Mouse (Mus musculus): ENCODE data around the gene Dnah7a.
"Not testable (repeated sequence)": the region's sequence is repeated elsewhere in the genome, so short reads cannot be mapped to it uniquely, and the experiment has no call there.

Gene Dnah7a

GRCm38 (mm10) chr1:53704164-53704563 lies 2.4 kb downstream of the Dnah7a start:
- DNase-seq (ENCODE audit: low spot score), result no peak

- DNase-seq (ENCODE audit: low spot score), result not testable (repeated sequence)
Measured at GRCm38 (mm10) chr1:53664268-53664667, 42.3 kb downstream of the Dnah7a start.

- DNase-seq (ENCODE audit: low spot score), result no peak
Measured at GRCm38 (mm10) chr1:53639865-53640794, 66.5 kb downstream of the Dnah7a start.

- DNase-seq (ENCODE audit: low spot score), result not testable (repeated sequence)
Measured at GRCm38 (mm10) chr1:53635641-53636040, 70.9 kb downstream of the Dnah7a start.

- DNase-seq (ENCODE audit: low spot score), result not testable (repeated sequence)
Measured at GRCm38 (mm10) chr1:53632040-53632439, 74.5 kb downstream of the Dnah7a start.

- DNase-seq (ENCODE audit: low spot score), result no peak
Measured at GRCm38 (mm10) chr1:53630011-53630410, 76.6 kb downstream of the Dnah7a start.

GRCm38 (mm10) chr1:53613486-53613885 lies 93.1 kb downstream of the Dnah7a start:
- DNase-seq (ENCODE audit: low spot score), result no peak

GRCm38 (mm10) chr1:53581326-53581725 lies 125.3 kb downstream of the Dnah7a start:
- DNase-seq (ENCODE audit: low spot score), result not testable (repeated sequence)

- DNase-seq (ENCODE audit: low spot score), result not testable (repeated sequence)
Measured at GRCm38 (mm10) chr1:53557918-53558317, 148.7 kb downstream of the Dnah7a start.

GRCm38 (mm10) chr1:53547018-53547417 lies 159.6 kb downstream of the Dnah7a start:
- peak; percentile 11 for DNase-seq (ENCODE audit: low spot score)

- DNase-seq (ENCODE audit: low spot score), result not testable (repeated sequence)
Measured at GRCm38 (mm10) chr1:53538356-53538755, 168.2 kb downstream of the Dnah7a start.

GRCm38 (mm10) chr1:53534826-53535225 lies 171.8 kb downstream of the Dnah7a start:
- DNase-seq (ENCODE audit: low spot score), result not testable (repeated sequence)

GRCm38 (mm10) chr1:53526021-53526420 lies 180.6 kb downstream of the Dnah7a start:
- DNase-seq (ENCODE audit: low spot score), result not testable (repeated sequence)

- DNase-seq (ENCODE audit: low spot score), result no peak
Measured at GRCm38 (mm10) chr1:53473699-53474098, 232.9 kb downstream of the Dnah7a start.

GRCm38 (mm10) chr1:53472084-53472483 lies 234.5 kb downstream of the Dnah7a start:
- DNase-seq (ENCODE audit: low spot score), result not testable (repeated sequence)

- no peak for DNase-seq (ENCODE audit: low spot score)
Measured at GRCm38 (mm10) chr1:53467325-53467670, 239.3 kb downstream of the Dnah7a start.

- not testable (repeated sequence) for DNase-seq (ENCODE audit: low spot score)
Measured at GRCm38 (mm10) chr1:53466524-53467324, 239.9 kb downstream of the Dnah7a start.

GRCm38 (mm10) chr1:53439173-53439572 lies 267.4 kb downstream of the Dnah7a start:
- not testable (repeated sequence) for DNase-seq (ENCODE audit: low spot score)

- not testable (repeated sequence) for DNase-seq (ENCODE audit: low spot score)
Measured at GRCm38 (mm10) chr1:53432433-53432832, 274.2 kb downstream of the Dnah7a start.

- DNase-seq (ENCODE audit: low spot score), result no peak
Measured at GRCm38 (mm10) chr1:53405803-53406325, 300.7 kb downstream of the Dnah7a start.

- not testable (repeated sequence) for DNase-seq (ENCODE audit: low spot score)
Measured at GRCm38 (mm10) chr1:53393936-53394760, 312.4 kb downstream of the Dnah7a start.

GRCm38 (mm10) chr1:53388762-53389161 lies 317.8 kb downstream of the Dnah7a start:
- DNase-seq (ENCODE audit: low spot score), result no peak
